Mouse (Mus musculus) kidney, embryonic 16.5 days (tissue): Measurements from ENCODE around the gene Satl1. TPM values are rescaled to one million over a fixed set of nuclear protein-coding genes. Genes with fewer than 3 reads are reported as not detected.
"Not testable (repeated sequence)": the region's sequence is repeated elsewhere in the genome, so short reads cannot be mapped to it uniquely, and the experiment has no call there.

ENCODE experiments used
- ATAC-seq: fragments of 200-750 bp; cut with Nextera tagmentation; 2 replicates; pipeline ENCODE4 v1.8.0; 2017; ENCODE audit warnings: moderate TSS enrichment; ENCODE audit not compliant: low FRiP score, low TSS enrichment
- H3K27ac ChIP-seq: fragments of 300-500 bp; sonication (generic); 2 replicates; pipeline ENCODE4 v1.5.1; 2014; ENCODE audit warnings: low read length
- H3K27me3 ChIP-seq: fragments of 300-500 bp; sonication (generic); 2 replicates; pipeline ENCODE4 v1.6.1; 2014; ENCODE audit warnings: low read length, control low read depth, mixed read lengths; ENCODE audit not compliant: insufficient read depth
- H3K36me3 ChIP-seq: fragments of 300-500 bp; sonication (generic); 2 replicates; pipeline ENCODE4 v1.6.1; 2014; ENCODE audit warnings: low read length, control low read depth, mixed read lengths; ENCODE audit not compliant: insufficient read depth
- H3K4me1 ChIP-seq: fragments of 300-500 bp; sonication (generic); 2 replicates; pipeline ENCODE4 v1.6.1; 2014; ENCODE audit warnings: low read length, control low read depth, mixed read lengths; ENCODE audit not compliant: insufficient read depth
- H3K4me2 ChIP-seq: fragments of 300-500 bp; sonication (generic); replicated peaks from 2 replicates; pipeline ENCODE4 v1.6.1; 2014; ENCODE audit warnings: low read depth, low read length
- H3K4me3 ChIP-seq: fragments of 300-500 bp; sonication (generic); 2 replicates; pipeline ENCODE4 v1.5.1; 2014; ENCODE audit warnings: mild to moderate bottlenecking, low read length
- H3K9ac ChIP-seq: fragments of 300-500 bp; sonication (generic); replicated peaks from 2 replicates; pipeline ENCODE4 v1.6.1; 2014; ENCODE audit warnings: low read length
- H3K9me3 ChIP-seq: fragments of 300-500 bp; sonication (generic); 2 replicates; pipeline ENCODE4 v1.6.1; 2016; ENCODE audit warnings: low read length, control low read depth
- WGBS: fragments of 180-500 bp; shearing (Covaris S2); extraction: QIAGEN DNeasy Blood & Tissue Kit; methylation state at CpG from one replicate; pipeline ENCODE4 v1.1.7; 2014; 5-methylcytosine and 5-hydroxymethylcytosine counted together
- polyA plus RNA-seq: library from polyadenylated mRNA; unstranded; fragments of >200 nt; fragmentation: Nextera tagmentation; extraction: Ambion mirVana; gene quantifications from 2 replicates; pipeline ENCODE4 v1.2.1, GENCODE M21; 2015

Gene Satl1
- polyA plus RNA-seq = not detected in 2 replicates

- H3K27ac ChIP-seq = no peak within 1 kb of the TSS
- H3K4me3 ChIP-seq = no peak within 1 kb of the TSS
- no peaks in the 10 kb centered on the region for H3K27me3 ChIP-seq
- H3K9ac ChIP-seq = no peak within 1 kb of the TSS
- ATAC-seq = no peak
- no peak within 1 kb of the TSS for H3K4me2 ChIP-seq
- no peaks in the 10 kb centered on the region for H3K4me1 ChIP-seq
- no peaks in the 10 kb centered on the region for H3K36me3 ChIP-seq
- no peaks in the 10 kb centered on the region for H3K9me3 ChIP-seq
- 88% methylated on average over 3 of the region's 3 CpGs for WGBS
These were observed at the start of gene Satl1 for GRCm38 (mm10) chrX:112406679-112407078. Gene Satl1 (minus strand): TSS chrX:112406779.

GRCm38 (mm10) chrX:112438064-112438463 is 31.5 kb upstream of the Satl1 start:
- Histone ChIP-seq H3K4me3 (no peak overlapping the region), H3K27me3 (no peaks in the 10 kb centered on the region), H3K4me1 (no peaks in the 10 kb centered on the region), H3K36me3 (no peaks in the 10 kb centered on the region), H3K27ac (no peak overlapping the region), H3K4me2 (no peak overlapping the region), H3K9me3 (no peaks in the 10 kb centered on the region), H3K9ac (no peak overlapping the region)
- no peak for ATAC-seq
- WGBS = 80% methylated on average over 2 of the region's 2 CpGs

GRCm38 (mm10) chrX:112437580-112437979 is 31.0 kb upstream of the Satl1 start:
- Histone ChIP-seq H3K4me1 (no peaks in the 10 kb centered on the region), H3K9me3 (no peaks in the 10 kb centered on the region), H3K27me3 (no peaks in the 10 kb centered on the region), H3K4me2 (no peak overlapping the region), H3K36me3 (no peaks in the 10 kb centered on the region), H3K9ac (no peak overlapping the region), H3K4me3 (no peak overlapping the region), H3K27ac (no peak overlapping the region)
- WGBS = 62% methylated on average over 1 of the region's 1 CpGs
- no peak for ATAC-seq

- H3K4me2 ChIP-seq, H3K4me3 ChIP-seq, H3K9ac ChIP-seq, H3K27ac ChIP-seq, ATAC-seq, H3K9me3 ChIP-seq, H3K27me3 ChIP-seq, H3K4me1 ChIP-seq, H3K36me3 ChIP-seq: not testable (repeated sequence)
- WGBS = 46% methylated on average over 2 of the region's 2 CpGs
These were observed 16.4 kb upstream of the Satl1 start for GRCm38 (mm10) chrX:112422998-112423397.

- no peak overlapping the region for H3K27ac ChIP-seq
- no peak overlapping the region for H3K4me2 ChIP-seq
- H3K27me3 ChIP-seq = no peaks in the 10 kb centered on the region
- H3K9me3 ChIP-seq = no peaks in the 10 kb centered on the region
- H3K9ac ChIP-seq = no peak overlapping the region
- WGBS = 75% methylated on average over 2 of the region's 2 CpGs
- H3K4me1 ChIP-seq = no peaks in the 10 kb centered on the region
- H3K4me3 ChIP-seq = no peak overlapping the region
- H3K36me3 ChIP-seq = no peaks in the 10 kb centered on the region
- no peak for ATAC-seq
These were observed 5.7 kb upstream of the Satl1 start for GRCm38 (mm10) chrX:112412309-112412708.

GRCm38 (mm10) chrX:112370577-112371410 is 35.8 kb downstream of the Satl1 start:
- peak; percentile 100 for ATAC-seq
- H3K27ac ChIP-seq, H3K4me2 ChIP-seq, H3K4me1 ChIP-seq, H3K36me3 ChIP-seq, H3K9me3 ChIP-seq, H3K27me3 ChIP-seq, H3K9ac ChIP-seq, H3K4me3 ChIP-seq: not testable (repeated sequence)
- 85% methylated on average over 5 of the region's 5 CpGs for WGBS

GRCm38 (mm10) chrX:112368426-112368825 is 38.2 kb downstream of the Satl1 start:
- ATAC-seq = no peak
- H3K36me3 ChIP-seq = no peaks in the 10 kb centered on the region
- H3K4me1 ChIP-seq = no peaks in the 10 kb centered on the region
- no peaks in the 10 kb centered on the region for H3K27me3 ChIP-seq
- H3K4me3 ChIP-seq = no peak overlapping the region
- 33% methylated on average over 4 of the region's 4 CpGs for WGBS
- H3K9me3 ChIP-seq = peaks cover 4% of the 10 kb centered on the region; the same call in 1 of the 2 replicates
- H3K27ac ChIP-seq = no peak overlapping the region
- H3K4me2 ChIP-seq = no peak overlapping the region
- no peak overlapping the region for H3K9ac ChIP-seq

GRCm38 (mm10) chrX:112348395-112348791 is 58.2 kb downstream of the Satl1 start:
- Histone ChIP-seq H3K4me3 (no peak overlapping the region), H3K36me3 (no peaks in the 10 kb centered on the region), H3K27ac (no peak overlapping the region), H3K4me2 (no peak overlapping the region), H3K4me1 (no peaks in the 10 kb centered on the region), H3K9me3 (no peaks in the 10 kb centered on the region), H3K27me3 (no peaks in the 10 kb centered on the region), H3K9ac (no peak overlapping the region)
- WGBS = 45% methylated on average over 3 of the region's 3 CpGs
- no peak for ATAC-seq

GRCm38 (mm10) chrX:112347467-112348394 is 58.8 kb downstream of the Satl1 start:
- no peak overlapping the region for H3K4me3 ChIP-seq
- ATAC-seq = no peak
- H3K4me2 ChIP-seq = no peak overlapping the region
- no peaks in the 10 kb centered on the region for H3K4me1 ChIP-seq
- no peaks in the 10 kb centered on the region for H3K9me3 ChIP-seq
- WGBS = 71% methylated on average over 4 of the region's 4 CpGs
- H3K9ac ChIP-seq = no peak overlapping the region
- H3K27me3 ChIP-seq = no peaks in the 10 kb centered on the region
- no peak overlapping the region for H3K27ac ChIP-seq
- H3K36me3 ChIP-seq = no peaks in the 10 kb centered on the region

GRCm38 (mm10) chrX:112339486-112339885 is 67.1 kb downstream of the Satl1 start:
- Histone ChIP-seq H3K4me2 (no peak overlapping the region), H3K4me1 (no peaks in the 10 kb centered on the region), H3K9ac (no peak overlapping the region), H3K27me3 (no peaks in the 10 kb centered on the region), H3K4me3 (no peak overlapping the region), H3K36me3 (no peaks in the 10 kb centered on the region), H3K9me3 (no peaks in the 10 kb centered on the region), H3K27ac (no peak overlapping the region)
- 76% methylated on average over 3 of the region's 3 CpGs for WGBS
- no peak for ATAC-seq
